Mouse (Mus musculus) kidney, adult 2 months (tissue): ENCODE measurements around the gene Gm43638.

Experiments used
- CTCF ChIP-seq: fragments of 200-500 bp; conservative IDR thresholded peaks from 2 replicates; pipeline ENCODE4 v1.5.1; 2011; ENCODE audit warnings: low read depth, mild to moderate bottlenecking, control low read depth, low read length, moderate library complexity, mixed read lengths; ENCODE audit not compliant: insufficient read depth, insufficient read length
- POLR2A ChIP-seq: fragments of 200-500 bp; IDR thresholded peaks from one replicate; pipeline ENCODE4 v1.6.1; 2011; ENCODE audit warnings: low read depth, low read length, control low read depth

DNA sequence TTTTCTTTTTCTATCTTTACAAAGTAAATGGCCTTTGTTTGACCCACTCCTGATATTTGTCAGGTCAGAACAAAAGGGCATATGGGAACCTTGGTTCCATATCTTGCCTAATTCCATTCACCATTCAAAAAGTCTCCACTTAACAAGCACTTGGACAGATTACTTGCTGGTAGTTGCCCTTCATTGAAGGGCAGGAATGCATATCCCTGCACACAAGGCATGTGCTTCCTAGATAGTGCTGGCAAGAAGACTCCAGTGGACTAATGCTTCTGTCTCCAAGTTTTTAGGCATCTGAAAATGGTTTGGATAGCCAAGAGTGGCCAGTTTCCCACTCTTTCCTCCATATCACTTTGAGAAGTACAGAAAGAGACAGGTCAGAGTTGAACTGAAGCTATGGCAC, 12.7 kb upstream of the Gm43638 start:
- TF ChIP-seq CTCF (no peak), POLR2A (no peak)
